Mouse (Mus musculus): ENCODE measurements around the gene Ice1. TPM values are rescaled to one million over a fixed set of nuclear protein-coding genes. Genes with fewer than 3 reads are reported as not detected.

Ice1 gene
- polyA plus RNA-seq (2015; fragmentation: Nextera tagmentation; extraction: Ambion mirVana), result 31.3 and 31.4 TPM in 2 replicates

DNA sequence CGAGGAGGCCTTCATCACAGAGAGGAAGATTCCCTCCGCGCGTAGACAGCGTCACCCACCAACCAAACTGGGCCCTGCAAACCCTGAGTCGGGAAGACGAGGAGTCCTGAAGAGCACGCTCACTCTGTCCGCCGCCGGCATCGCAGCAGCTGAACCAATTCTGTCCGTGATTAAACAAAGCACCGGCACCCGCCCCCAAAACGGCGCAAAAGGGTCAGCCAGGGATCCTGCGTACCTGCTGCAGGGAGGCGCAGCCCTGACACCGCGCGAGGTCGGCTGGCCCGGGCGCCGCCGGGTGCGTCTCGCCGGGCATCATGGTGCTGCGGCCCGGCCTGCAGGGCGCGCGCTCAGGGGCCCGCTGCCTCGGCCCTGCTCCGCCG, at the start of gene Ice1:
Ice1 (minus strand) TSS at position 353 of the 380 bp plus-strand sequence.
- Histone ChIP-seq H3K27me3 (no peaks in the 10 kb centered on the region), H3K9ac (replicated peaks) (peak within 1 kb of the TSS; percentile 80), H3K4me3 (peak within 1 kb of the TSS; percentile 74), H3K4me2 (replicated peaks) (peak within 1 kb of the TSS; percentile 74), H3K36me3 (no peaks in the 10 kb centered on the region), H3K4me1 (peaks cover 27% of the 10 kb centered on the region), H3K9me3 (no peaks in the 10 kb centered on the region), H3K27ac (replicated peaks) (peak within 1 kb of the TSS; percentile 95)
- under 1% methylated on average over 38 of the region's 39 CpGs for WGBS
- peak; percentile 27 for ATAC-seq (replicated peaks)

DNA sequence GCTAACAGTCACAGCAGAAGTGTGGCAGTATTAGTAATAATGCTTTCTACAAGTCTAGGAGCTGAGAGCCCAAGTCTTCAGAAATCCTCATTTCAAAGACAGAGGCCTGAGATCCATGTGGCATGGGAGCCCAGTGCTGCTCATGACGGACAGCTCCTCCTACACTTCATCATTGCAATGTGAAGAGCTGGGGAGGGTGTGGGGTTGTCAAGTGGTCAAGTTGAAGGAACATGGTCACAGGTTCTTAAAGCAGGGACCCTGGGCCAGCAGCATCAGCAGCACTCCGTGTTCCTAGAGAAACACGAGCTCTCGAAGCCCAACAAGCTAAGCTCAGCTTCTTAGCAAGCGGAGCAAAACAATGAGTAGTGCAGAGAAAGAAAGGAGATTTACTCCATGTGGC, 48.4 kb upstream of the Ice1 start:
- no peak overlapping the region for H3K4me2 ChIP-seq (replicated peaks)
- H3K4me1 ChIP-seq, result no peaks in the 10 kb centered on the region
- no peak for ATAC-seq (replicated peaks)
- no peaks in the 10 kb centered on the region for H3K36me3 ChIP-seq
- H3K27ac ChIP-seq (replicated peaks), result no peak overlapping the region
- H3K9me3 ChIP-seq, result no peaks in the 10 kb centered on the region
- H3K4me3 ChIP-seq, result no peak overlapping the region
- no peaks in the 10 kb centered on the region for H3K27me3 ChIP-seq
- no peak overlapping the region for H3K9ac ChIP-seq (replicated peaks)
- WGBS, result 73% methylated on average over 5 of the region's 5 CpGs

DNA sequence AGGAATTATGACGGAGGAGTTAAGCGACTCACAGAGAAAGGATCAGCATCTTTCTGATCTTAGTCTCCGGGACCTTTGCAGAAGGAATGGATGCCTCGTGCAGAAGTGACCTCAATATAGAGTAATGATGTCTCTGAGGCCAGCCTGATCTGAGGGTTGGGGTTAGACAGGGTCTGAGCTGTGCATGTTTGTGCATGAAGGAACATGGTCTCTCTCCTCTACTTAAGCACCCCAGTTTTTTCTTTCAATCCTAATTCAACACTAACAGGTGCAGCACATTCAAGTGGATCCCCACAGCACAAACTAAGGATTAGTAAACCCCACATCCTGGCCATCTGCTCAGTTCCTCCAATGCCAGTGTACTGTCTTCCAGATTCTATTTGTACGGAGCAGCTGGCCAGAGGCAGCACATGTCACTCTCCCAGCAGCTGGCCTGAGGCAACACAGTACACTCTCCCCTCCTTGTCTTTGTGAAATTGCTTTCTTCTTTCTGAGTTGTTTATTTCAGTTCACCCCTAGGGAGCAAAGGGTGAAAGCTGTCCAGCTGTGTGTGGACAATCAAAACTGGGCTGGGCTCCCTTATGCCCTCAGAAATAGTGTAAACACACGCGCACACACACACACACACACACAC, 47.7 kb upstream of the Ice1 start:
- Histone ChIP-seq H3K4me2 (replicated peaks) (no peak overlapping the region), H3K4me1 (no peaks in the 10 kb centered on the region), H3K36me3 (no peaks in the 10 kb centered on the region), H3K9ac (replicated peaks) (no peak overlapping the region), H3K9me3 (no peaks in the 10 kb centered on the region), H3K27me3 (no peaks in the 10 kb centered on the region), H3K4me3 (no peak overlapping the region), H3K27ac (replicated peaks) (no peak overlapping the region)
- no peak for ATAC-seq (replicated peaks)
- WGBS, result 58% methylated on average over 7 of the region's 7 CpGs

DNA sequence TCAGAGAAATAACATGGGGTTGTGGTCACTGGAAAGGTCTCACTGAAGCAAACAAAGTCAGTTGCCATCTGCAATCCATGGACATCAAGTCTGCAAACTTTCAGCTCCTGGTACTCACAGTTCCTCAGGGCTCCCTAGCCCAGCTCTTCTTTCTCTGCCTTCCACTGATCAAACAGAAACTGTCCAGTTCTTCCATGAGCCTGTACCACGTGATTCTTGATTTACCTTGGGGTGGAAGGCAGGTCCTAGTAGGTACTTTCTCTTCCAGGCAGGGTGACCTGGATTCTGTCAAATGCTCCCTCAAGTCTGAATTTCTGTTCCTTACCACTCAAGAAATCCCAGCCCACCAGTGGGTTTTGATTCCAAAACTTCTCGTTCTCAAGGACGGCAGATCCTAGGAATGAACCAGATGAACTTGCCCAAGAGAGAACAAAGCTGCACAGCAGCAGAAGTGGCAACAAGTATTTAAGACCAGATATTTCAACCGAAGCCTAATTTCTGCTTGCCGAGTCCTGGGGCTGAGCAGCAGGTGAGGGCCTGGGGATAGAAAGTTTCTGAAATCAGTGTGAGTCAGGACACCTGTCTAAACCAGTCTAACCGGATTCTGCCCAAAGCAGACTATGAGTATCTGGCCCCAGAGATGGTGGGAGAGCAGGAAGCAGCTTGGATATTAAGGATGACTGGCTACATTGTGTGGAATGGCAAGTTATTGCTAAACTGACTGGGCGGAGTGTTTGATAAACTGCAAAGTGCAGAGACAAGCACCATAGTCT, 44.2 kb upstream of the Ice1 start:
- Histone ChIP-seq H3K4me2 (replicated peaks) (no peak overlapping the region), H3K36me3 (no peaks in the 10 kb centered on the region), H3K9ac (replicated peaks) (no peak overlapping the region), H3K27me3 (no peaks in the 10 kb centered on the region), H3K4me3 (no peak overlapping the region), H3K27ac (replicated peaks) (no peak overlapping the region), H3K9me3 (no peaks in the 10 kb centered on the region), H3K4me1 (no peaks in the 10 kb centered on the region)
- WGBS, result 89% methylated on average over 7 of the region's 7 CpGs
- no peak for ATAC-seq (replicated peaks)

DNA sequence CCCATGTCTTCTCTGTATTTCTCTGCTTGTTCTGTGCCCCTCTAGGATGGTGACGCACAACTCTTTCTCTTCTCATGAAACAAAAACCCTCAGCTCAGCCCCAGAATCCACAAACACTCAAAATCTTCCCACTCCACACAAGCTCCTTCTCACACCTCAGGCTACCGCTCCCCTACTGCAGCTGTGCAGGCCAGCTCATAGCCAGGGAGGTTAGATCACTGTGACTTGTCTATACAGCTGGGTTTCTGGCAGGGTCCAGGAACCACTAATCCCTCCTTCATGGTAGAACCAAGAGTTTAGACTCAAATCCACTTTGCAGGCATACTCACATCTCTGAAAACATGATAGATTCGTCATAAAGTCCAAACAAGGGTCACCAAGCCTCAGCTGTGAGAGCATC, 42.9 kb upstream of the Ice1 start:
- no peaks in the 10 kb centered on the region for H3K9me3 ChIP-seq
- H3K4me3 ChIP-seq, result no peak overlapping the region
- H3K4me2 ChIP-seq (replicated peaks), result no peak overlapping the region
- H3K4me1 ChIP-seq, result no peaks in the 10 kb centered on the region
- ATAC-seq (replicated peaks), result no peak
- no peak overlapping the region for H3K27ac ChIP-seq (replicated peaks)
- 93% methylated on average over 3 of the region's 3 CpGs for WGBS
- H3K9ac ChIP-seq (replicated peaks), result no peak overlapping the region
- H3K27me3 ChIP-seq, result no peaks in the 10 kb centered on the region
- no peaks in the 10 kb centered on the region for H3K36me3 ChIP-seq

DNA sequence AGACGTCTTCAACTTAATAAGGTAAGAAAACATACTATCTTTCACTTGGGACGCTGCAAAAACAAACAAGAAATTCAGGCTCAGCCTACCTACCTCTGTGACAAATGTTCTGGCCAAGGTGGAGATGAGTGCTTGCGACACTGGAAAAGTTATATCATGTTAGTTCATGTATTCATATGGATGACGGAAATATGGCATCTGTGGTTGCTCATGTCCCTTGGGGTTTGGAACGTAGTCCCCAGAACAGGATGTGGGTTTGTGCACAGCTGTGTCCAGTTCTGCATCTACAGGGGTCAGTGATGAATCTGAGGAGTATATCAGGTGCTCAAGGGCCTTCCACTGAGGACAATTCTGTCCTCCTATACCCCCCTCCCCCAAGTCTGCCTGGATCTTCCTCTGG, 40.3 kb upstream of the Ice1 start:
- WGBS, result 96% methylated on average over 5 of the region's 5 CpGs
- H3K4me3 ChIP-seq, result no peak overlapping the region
- no peaks in the 10 kb centered on the region for H3K27me3 ChIP-seq
- H3K4me2 ChIP-seq (replicated peaks), result no peak overlapping the region
- no peaks in the 10 kb centered on the region for H3K36me3 ChIP-seq
- ATAC-seq (replicated peaks), result no peak
- no peaks in the 10 kb centered on the region for H3K9me3 ChIP-seq
- no peaks in the 10 kb centered on the region for H3K4me1 ChIP-seq
- no peak overlapping the region for H3K27ac ChIP-seq (replicated peaks)
- no peak overlapping the region for H3K9ac ChIP-seq (replicated peaks)

DNA sequence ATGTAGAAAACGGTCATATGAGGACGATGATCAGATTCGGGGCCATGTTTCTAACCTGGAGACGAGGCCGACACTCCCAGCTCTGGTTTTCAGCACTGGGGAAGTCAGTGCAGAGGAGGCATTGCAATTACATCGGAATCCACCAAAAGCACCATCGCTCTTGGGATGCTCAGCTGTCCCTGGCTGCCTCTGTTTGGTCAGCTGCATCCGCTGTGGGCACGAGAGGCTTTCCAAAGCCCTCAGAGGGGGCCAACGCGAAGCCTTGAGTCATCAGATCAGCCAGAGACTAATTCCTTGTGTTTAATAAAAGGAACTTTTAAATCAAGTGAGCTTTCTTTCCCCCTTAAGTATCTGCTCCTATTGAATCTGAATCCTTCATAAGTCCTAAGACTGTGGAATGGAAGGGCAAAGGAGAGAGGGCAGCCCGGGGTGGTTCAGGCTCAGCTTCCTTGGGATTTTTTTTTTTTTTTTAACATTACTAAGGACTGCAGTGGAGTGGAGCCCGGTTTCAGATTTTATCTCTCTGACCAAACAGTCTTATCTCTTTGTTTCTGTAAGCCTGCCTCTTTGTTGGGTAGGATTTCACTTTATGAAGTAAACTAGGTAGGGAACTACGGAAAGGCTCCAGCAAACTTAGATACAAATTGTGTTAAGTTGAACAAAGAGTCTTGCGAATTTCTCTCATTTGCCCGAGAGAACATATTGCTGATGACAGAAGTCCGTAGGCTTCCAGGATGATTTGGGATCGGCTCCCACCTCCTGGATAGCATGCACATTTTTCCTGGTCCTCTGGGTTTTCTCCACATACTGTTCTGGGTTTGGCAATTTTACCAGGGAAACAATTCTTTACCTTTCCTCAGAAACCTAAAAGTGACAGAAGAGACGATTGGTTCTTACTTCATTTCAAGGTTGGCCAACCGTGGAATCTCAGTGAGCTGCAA, 39.1 kb upstream of the Ice1 start:
- WGBS, result 78% methylated on average over 20 of the region's 20 CpGs
- Histone ChIP-seq H3K9ac (replicated peaks) (no peak overlapping the region), H3K36me3 (no peaks in the 10 kb centered on the region), H3K4me3 (no peak overlapping the region), H3K4me1 (no peaks in the 10 kb centered on the region), H3K27me3 (no peaks in the 10 kb centered on the region), H3K4me2 (replicated peaks) (no peak overlapping the region), H3K27ac (replicated peaks) (no peak overlapping the region), H3K9me3 (no peaks in the 10 kb centered on the region)
- ATAC-seq (replicated peaks), result no peak

DNA sequence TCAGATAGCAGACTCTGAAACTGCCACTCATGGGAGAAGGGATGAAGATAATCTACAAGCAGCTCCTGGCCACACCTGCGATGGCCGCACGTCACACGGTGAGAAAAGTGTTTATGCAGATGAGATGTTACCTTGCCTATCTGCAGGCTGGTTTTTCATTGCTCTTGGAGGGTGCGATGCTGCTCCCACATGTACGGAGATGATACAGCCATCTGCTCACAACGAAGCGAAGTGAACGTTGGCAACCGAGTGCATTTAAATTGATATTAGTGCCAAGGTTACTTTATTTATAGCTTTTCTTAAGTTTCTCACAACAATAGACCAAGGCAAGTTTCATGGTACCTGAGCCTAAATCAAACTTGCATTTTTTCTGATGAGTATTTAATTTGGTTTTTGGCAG, 37.6 kb upstream of the Ice1 start:
- Histone ChIP-seq H3K4me3 (no peak overlapping the region), H3K27me3 (no peaks in the 10 kb centered on the region), H3K9me3 (no peaks in the 10 kb centered on the region), H3K4me1 (no peaks in the 10 kb centered on the region), H3K4me2 (replicated peaks) (no peak overlapping the region), H3K27ac (replicated peaks) (no peak overlapping the region), H3K9ac (replicated peaks) (no peak overlapping the region), H3K36me3 (no peaks in the 10 kb centered on the region)
- ATAC-seq (replicated peaks), result 0 out of 2 replicates have a peak, but pooled peaks have one; percentile 35
- 78% methylated on average over 10 of the region's 10 CpGs for WGBS

DNA sequence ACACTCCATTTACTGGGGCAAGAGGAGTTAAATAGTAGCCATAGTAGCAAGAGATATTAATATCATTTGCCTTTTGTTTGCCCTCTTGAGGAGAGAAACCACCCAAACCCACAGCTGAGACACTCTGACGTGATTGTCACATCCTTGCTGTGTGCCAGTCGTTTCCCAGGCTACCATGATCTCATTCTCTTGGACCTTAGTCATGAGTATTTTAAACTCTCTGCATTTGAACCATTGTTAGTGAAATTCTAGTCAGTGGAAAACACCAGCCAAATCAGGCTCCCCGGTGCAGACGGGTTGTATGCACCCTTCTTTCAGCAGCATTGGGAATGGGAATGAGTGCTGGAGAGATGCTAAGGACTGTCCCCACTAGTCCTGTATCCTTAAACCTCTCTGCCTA, 32.6 kb upstream of the Ice1 start:
- Histone ChIP-seq H3K4me2 (replicated peaks) (no peak overlapping the region), H3K27ac (replicated peaks) (no peak overlapping the region), H3K4me3 (no peak overlapping the region), H3K4me1 (no peaks in the 10 kb centered on the region), H3K36me3 (no peaks in the 10 kb centered on the region), H3K9ac (replicated peaks) (no peak overlapping the region), H3K27me3 (no peaks in the 10 kb centered on the region), H3K9me3 (no peaks in the 10 kb centered on the region)
- WGBS, result 63% methylated on average over 4 of the region's 4 CpGs
- no peak for ATAC-seq (replicated peaks)

DNA sequence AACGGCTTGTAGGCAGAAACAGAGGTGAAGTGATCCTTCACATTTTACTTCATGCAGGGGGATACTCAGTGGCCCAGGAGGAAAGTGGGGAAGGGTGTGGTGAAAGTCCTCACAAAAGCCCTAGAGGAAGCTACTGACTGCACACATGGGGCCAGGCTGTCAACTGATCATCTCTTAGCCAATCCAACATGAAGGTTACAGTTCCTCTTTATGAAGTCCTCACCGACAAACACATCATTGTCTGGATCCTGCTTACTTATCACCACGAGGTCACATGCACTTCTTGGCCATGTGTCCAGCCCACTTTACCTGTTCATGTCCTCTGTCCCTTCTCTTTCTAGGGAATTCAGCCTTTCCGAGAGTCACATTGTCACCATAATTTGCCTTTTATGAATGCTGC, 22.3 kb upstream of the Ice1 start:
- H3K36me3 ChIP-seq, result no peaks in the 10 kb centered on the region
- no peak overlapping the region for H3K4me3 ChIP-seq
- H3K4me1 ChIP-seq, result no peaks in the 10 kb centered on the region
- no peak overlapping the region for H3K27ac ChIP-seq (replicated peaks)
- ATAC-seq (replicated peaks), result no peak
- no peak overlapping the region for H3K9ac ChIP-seq (replicated peaks)
- no peaks in the 10 kb centered on the region for H3K27me3 ChIP-seq
- H3K9me3 ChIP-seq, result no peaks in the 10 kb centered on the region
- H3K4me2 ChIP-seq (replicated peaks), result no peak overlapping the region
- 81% methylated on average over 4 of the region's 4 CpGs for WGBS

DNA sequence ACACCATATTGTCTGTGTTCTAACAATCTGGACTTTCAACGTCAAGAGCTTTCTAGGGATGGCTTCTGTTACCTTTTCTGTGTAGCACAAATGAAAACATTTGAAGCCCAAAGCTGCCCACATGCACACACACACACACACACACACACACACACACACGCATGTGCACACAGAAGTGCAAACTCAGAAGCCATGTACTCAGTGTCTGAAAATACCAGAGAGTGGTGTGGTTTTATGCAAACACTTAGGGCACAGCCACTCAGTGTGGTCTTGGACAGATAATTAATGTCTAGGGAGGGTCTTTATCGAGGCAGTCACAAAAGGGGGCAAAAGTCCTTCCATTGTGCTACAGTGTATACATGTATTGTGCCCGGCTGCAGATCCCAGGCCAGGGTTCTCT, 19.3 kb upstream of the Ice1 start:
- Histone ChIP-seq H3K4me2 (replicated peaks) (no peak overlapping the region), H3K36me3 (no peaks in the 10 kb centered on the region), H3K4me3 (no peak overlapping the region), H3K9ac (replicated peaks) (no peak overlapping the region), H3K9me3 (no peaks in the 10 kb centered on the region), H3K4me1 (no peaks in the 10 kb centered on the region), H3K27ac (replicated peaks) (no peak overlapping the region), H3K27me3 (no peaks in the 10 kb centered on the region)
- WGBS, result 64% methylated on average over 4 of the region's 4 CpGs
- no peak for ATAC-seq (replicated peaks)

DNA sequence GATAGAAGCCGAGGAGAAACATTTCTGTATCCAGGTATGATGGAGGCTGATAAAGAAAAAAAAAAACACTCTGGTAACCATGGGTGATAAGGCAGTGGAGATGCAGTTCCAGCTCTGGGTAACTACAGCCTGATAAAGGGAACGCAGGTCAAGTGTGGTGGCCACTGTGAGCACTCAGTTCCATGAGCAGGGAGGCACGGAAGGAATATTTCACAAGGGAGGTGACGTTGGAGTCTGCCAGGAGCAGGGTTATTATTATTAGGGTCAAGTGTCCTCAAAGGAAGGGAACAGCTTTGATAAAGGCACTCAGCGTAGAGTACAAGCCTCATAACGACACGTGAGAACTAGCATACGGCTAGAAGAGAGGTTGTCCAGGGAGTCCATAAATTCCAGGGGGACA, 18.9 kb upstream of the Ice1 start:
- 78% methylated on average over 8 of the region's 8 CpGs for WGBS

More for the DNA sequence above, 18.9 kb upstream of the Ice1 start:
- Histone ChIP-seq H3K4me1 (no peaks in the 10 kb centered on the region), H3K9me3 (no peaks in the 10 kb centered on the region), H3K27me3 (no peaks in the 10 kb centered on the region), H3K27ac (replicated peaks) (no peak overlapping the region), H3K4me2 (replicated peaks) (no peak overlapping the region), H3K9ac (replicated peaks) (no peak overlapping the region), H3K4me3 (no peak overlapping the region), H3K36me3 (no peaks in the 10 kb centered on the region)
- ATAC-seq (replicated peaks), result no peak

All from forebrain, embryonic 15.5 days (tissue).